Mouse (Mus musculus) fibroblast of lung, adult 2 months (primary cell): ENCODE data around the gene Ctsh.

Experiments used
- DNase-seq: peaks from one replicate; pipeline ENCODE4 v3.0.0-alpha.2; 2011; ENCODE audit warnings: low read depth

Gene Ctsh

DNA sequence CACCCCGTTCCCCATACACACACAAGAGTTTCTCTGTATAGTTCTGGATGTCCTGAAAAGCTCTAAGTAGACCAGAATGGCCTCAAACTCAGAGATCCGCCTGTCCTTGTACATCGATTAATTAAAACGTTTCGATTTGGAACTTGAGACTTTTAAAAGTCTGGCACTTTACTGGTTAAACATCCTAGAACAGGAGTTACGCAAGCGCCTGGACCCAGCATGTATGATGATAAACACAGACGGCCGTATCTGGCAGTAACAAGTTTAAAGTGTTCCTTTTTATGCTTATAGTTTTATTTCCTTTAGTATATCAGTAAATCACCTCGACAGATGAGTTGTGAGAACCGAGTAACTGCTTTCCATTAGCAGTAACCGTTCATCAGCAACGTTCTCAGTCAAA, 59.2 kb downstream of the Ctsh start:
- DNase-seq = no peak

DNA sequence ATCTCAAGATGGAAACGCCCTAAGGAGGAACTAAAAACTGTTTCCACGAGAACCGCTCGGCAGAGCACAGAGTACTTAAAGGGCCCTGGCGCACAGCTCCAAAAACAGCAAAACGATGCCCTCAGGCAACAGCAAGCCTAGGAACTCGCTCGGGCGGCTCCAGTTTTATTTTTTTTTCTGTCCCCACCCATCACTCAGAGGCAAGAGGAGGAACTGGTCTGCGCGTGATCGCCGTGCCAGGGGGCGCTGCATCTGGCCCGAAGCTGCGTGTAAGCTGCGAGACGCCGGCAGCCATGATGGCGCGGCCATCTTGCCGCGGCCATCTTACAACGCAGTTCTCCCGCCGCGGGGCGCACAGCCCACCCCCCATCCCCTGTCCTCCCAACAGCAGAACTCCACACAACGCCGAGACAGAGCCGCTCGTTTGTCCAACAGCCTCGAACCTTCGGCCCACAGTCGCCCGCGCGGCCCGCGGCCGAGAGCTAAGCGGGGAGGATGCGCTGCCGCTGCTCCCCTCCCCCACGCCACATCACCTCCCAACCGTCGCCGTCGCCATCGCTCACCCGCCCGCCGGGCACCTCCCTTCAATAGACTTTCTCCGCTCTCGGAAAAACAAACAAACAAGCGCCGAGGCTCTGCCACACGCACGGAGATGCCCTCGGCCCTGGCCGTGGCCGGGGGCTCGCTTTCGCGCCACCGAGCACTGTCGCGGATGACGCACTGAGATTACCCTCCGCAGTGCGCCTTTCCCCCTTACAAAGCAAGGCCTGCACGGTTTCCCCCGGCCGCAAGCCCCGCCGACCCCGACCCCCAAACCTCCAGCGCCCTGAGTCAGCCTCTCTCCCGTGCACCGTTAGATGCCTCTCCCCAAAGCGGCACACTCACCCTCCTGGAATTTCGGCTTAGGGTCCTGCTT, 60.0 kb downstream of the Ctsh start:
- DNase-seq = peak; percentile 79

DNA sequence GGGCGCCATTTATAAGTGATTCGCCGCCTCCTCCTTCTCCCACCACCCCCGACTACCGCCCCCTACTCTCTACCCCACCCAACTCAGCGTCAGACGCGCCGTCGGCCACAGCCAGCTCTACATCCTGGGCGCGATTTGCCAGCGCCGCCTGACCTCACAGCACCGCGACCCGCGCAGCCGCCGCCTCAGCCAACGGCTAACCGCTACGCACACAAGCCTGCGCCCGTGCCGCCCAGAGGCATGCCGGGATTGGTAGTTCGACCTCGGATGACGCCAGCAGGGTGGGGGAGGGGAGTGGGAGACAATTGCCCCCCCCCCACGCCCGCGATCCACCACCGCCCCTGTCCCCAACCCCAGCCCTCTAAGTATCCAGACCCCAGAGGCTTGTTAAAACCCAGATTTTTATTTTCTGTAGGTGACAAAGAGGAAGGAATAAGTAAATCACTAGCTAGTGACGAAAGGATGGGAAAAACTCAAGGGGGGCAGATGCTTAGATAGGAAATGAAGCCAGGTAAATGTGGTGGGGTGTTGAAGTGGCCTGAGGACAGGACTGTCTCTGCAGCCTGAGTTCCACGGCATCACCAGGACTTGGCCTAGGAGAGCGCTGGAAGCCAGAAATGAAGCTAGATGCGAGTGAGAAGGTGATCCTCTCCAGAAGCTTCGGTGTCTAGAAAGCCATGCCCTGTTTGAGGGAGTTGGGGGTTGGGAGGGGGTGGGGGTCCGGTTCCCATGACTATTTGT, 60.8 kb downstream of the Ctsh start, which contains the start of gene Morf4l1:
Gene Morf4l1 (minus strand): TSS at position 208 of the 741 bp plus-strand sequence.
- peak; percentile 92 for DNase-seq

DNA sequence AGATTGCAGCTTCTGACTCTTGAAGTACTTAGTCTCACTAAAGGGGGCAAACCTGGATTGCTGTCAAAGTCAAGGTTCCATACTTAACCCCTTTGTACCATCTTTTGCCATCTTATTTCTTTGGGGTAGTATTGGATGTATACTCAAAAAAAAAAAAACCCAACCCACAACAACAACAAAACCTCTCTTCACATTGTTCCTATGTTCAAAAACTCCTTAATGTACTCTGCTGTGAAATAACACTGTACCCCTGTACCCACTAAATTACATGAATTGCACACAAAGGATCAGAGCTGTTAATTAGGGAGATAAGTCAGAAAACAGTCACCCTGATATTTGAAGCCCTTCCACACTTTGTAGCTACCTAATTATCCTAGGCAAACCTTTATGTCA, 61.4 kb downstream of the Ctsh start:
- DNase-seq = no peak

DNA sequence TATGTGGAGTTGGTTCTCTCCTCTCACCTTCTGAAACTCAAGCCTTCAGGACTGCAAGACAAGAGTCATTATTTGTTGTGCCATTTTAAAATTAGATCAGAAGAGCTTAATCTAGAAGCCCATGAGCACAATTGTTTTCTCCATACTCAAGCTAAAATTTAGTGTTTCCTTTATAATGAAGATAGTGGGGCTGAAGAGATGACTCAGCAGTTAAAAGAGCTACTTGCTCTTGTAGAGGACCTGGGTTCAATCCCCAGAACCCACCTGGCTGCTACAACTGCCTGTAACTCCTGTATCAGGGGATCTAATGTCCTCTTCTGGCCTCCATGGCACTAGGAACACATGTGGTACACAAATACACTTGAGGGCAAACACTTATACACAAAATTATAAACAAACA, 63.3 kb downstream of the Ctsh start:
- DNase-seq = no peak

DNA sequence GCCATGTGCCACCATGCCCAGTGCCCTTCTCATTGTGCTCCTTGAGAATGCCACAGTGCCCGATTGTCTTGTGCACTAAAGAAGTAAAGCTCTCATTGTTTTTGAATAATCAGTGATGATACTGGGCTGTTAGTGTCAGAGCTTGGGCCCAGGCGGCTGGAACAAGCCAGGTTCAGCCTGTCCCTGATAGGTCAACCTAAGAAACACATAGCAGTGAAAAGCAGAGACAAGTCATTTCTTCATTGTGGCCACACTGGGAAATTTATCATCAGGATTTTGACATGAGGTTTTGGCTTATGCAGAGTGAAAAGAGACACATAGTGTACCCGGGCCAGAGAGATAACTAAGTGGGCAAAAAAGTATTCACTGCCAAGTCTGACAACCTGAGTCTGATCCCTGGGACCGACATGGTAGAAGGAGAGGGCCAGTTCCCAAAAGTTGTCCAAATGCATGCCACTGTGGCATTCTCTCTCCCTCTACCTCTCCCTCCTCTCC, 68.3 kb downstream of the Ctsh start:
- DNase-seq = no peak

DNA sequence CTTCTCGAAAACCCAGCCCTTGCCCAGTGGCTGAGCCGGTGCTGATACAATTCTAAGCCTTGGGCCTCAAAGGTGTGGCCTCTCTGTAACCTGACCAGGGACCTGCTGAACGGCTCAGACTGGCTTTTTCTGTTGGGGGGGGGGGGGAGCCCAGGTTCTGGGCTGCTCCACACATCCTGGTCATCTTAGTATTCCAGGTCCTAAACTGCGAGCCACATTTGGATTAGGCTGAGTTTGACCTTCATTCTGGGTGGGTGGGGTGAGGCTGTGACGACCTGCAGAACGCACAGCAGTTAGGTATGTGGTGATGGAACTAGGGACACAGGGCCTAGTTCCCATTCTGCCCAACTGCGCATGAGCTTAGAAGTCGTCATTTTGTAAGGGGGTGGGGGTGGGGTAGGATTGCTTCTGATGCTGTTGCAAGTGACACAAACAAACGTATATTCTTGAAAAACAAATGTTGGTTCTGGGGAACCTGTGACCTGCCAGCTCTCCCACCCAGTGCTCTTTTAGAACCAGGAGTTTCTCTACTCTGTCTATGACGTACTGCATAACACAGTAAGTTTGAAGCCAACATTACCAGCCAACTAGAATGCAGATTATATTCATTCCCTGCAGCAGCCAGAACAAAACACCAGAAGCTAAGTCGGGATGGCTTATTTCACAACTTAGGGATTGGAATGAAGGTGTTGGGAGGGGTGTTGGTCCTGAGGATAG, 70.4 kb downstream of the Ctsh start:
- no peak for DNase-seq

DNA sequence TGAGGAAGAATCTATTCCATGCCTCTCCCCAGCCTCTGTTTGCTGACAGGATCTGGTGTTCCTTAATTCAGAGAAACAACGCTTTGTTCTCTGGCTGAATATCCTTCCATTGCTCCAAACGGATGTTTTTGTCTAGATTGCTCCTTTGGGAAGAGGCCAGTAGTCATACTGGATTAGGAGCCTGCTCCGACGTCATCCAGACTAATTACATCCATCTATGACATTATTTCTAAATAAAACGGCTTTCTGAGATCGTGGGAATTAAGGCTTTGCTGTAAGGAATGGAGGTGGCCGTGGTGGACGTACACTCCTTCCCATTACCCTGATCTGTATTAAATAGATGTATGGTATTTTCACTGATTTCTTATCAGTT, 70.9 kb downstream of the Ctsh start:
- no peak for DNase-seq
